Mouse (Mus musculus) ovary, postnatal 36 days (tissue): Measurements from ENCODE around the gene Kif1b.
"Not testable (repeated sequence)": the region's sequence is repeated elsewhere in the genome, so short reads cannot be mapped to it uniquely, and the experiment has no call there.

ENCODE experiments used
- DNase-seq: peaks from one replicate; pipeline ENCODE4 v3.0.0; 2022; ENCODE audit warnings: low spot score, mixed read lengths

Gene Kif1b

GRCm38 (mm10) chr4:149170394-149170931, 137.0 kb downstream of the Kif1b start:
- no peak for DNase-seq

- DNase-seq = not testable (repeated sequence)
Measured at GRCm38 (mm10) chr4:149169926-149170325, 137.6 kb downstream of the Kif1b start.

GRCm38 (mm10) chr4:149168016-149168415, 139.5 kb downstream of the Kif1b start:
- DNase-seq = no peak

GRCm38 (mm10) chr4:149166957-149167611, 140.4 kb downstream of the Kif1b start:
- DNase-seq = no peak

GRCm38 (mm10) chr4:149166215-149166946, 141.1 kb downstream of the Kif1b start, which contains the start of gene Pgd:
Gene Pgd, minus strand, starts transcription at chr4:149166771.
- DNase-seq = peak; percentile 96

GRCm38 (mm10) chr4:149164150-149164549, 143.3 kb downstream of the Kif1b start:
- DNase-seq = no peak

GRCm38 (mm10) chr4:149163196-149163595, 144.3 kb downstream of the Kif1b start:
- DNase-seq = no peak

- no peak for DNase-seq
Measured at GRCm38 (mm10) chr4:149161166-149161565, 146.3 kb downstream of the Kif1b start.

GRCm38 (mm10) chr4:149159891-149160290, 147.6 kb downstream of the Kif1b start:
- DNase-seq = no peak

GRCm38 (mm10) chr4:149159203-149159602, 148.3 kb downstream of the Kif1b start:
- DNase-seq = no peak

- DNase-seq = no peak
Measured at GRCm38 (mm10) chr4:149157415-149157973, 150.0 kb downstream of the Kif1b start.

- DNase-seq = no peak
Measured at GRCm38 (mm10) chr4:149155711-149156110, 151.8 kb downstream of the Kif1b start.

GRCm38 (mm10) chr4:149154859-149155258, 152.6 kb downstream of the Kif1b start:
- no peak for DNase-seq

- DNase-seq = no peak
Measured at GRCm38 (mm10) chr4:149150721-149151120, 156.8 kb downstream of the Kif1b start.

- DNase-seq = no peak
Measured at GRCm38 (mm10) chr4:149150256-149150655, 157.2 kb downstream of the Kif1b start.

- DNase-seq = no peak
Measured at GRCm38 (mm10) chr4:149149611-149150010, 157.9 kb downstream of the Kif1b start.

- no peak for DNase-seq
Measured at GRCm38 (mm10) chr4:149149196-149149595, 158.3 kb downstream of the Kif1b start.

GRCm38 (mm10) chr4:149148084-149148483, 159.4 kb downstream of the Kif1b start:
- no peak for DNase-seq

GRCm38 (mm10) chr4:149147528-149147927, 160.0 kb downstream of the Kif1b start:
- no peak for DNase-seq

- no peak for DNase-seq
Measured at GRCm38 (mm10) chr4:149145151-149145550, 162.3 kb downstream of the Kif1b start.

- peak; percentile 73 for DNase-seq
Measured at GRCm38 (mm10) chr4:149144459-149144858, 163.0 kb downstream of the Kif1b start.

- no peak for DNase-seq
Measured at GRCm38 (mm10) chr4:149143594-149143993, 163.9 kb downstream of the Kif1b start.

GRCm38 (mm10) chr4:149138515-149138914, 169.0 kb downstream of the Kif1b start:
- DNase-seq = no peak
